Mouse (Mus musculus) skeletal muscle tissue, adult 2 months (tissue): ENCODE measurements around the gene Clgn.

Experiments
- DNase-seq: peaks from one replicate; pipeline ENCODE4 v3.0.0-alpha.2; 2012; ENCODE audit warnings: low read depth, low spot score

The Clgn gene

GRCm38 (mm10) chr8:83389316-83390005, at the start of gene Clgn:
Gene Clgn (plus strand): TSS chr8:83389867.
- no peak for DNase-seq

GRCm38 (mm10) chr8:83342076-83342475, 47.6 kb upstream of the Clgn start:
- DNase-seq, result no peak

GRCm38 (mm10) chr8:83342693-83343092, 47.0 kb upstream of the Clgn start:
- no peak for DNase-seq

- no peak for DNase-seq
Observed at GRCm38 (mm10) chr8:83348263-83348662, 41.4 kb upstream of the Clgn start, which contains the start of gene Mgat4d. Gene Mgat4d (plus strand): TSS chr8:83348471.

- DNase-seq, result no peak
Observed at GRCm38 (mm10) chr8:83351315-83351714, 38.4 kb upstream of the Clgn start.

GRCm38 (mm10) chr8:83363156-83363769, 26.4 kb upstream of the Clgn start:
- no peak for DNase-seq

- DNase-seq, result no peak
Observed at GRCm38 (mm10) chr8:83377231-83377630, 12.4 kb upstream of the Clgn start.

- DNase-seq, result no peak
Observed at GRCm38 (mm10) chr8:83380141-83380540, 9.5 kb upstream of the Clgn start.

GRCm38 (mm10) chr8:83381016-83381415, 8.7 kb upstream of the Clgn start:
- no peak for DNase-seq

GRCm38 (mm10) chr8:83382850-83383249, 6.8 kb upstream of the Clgn start:
- DNase-seq, result no peak

- no peak for DNase-seq
Observed at GRCm38 (mm10) chr8:83390006-83390701, 487 bp downstream of the Clgn start.

GRCm38 (mm10) chr8:83392521-83392920, 2.9 kb downstream of the Clgn start:
- no peak for DNase-seq

- DNase-seq, result no peak
Observed at GRCm38 (mm10) chr8:83394325-83394724, 4.7 kb downstream of the Clgn start.

GRCm38 (mm10) chr8:83396680-83397079, 7.0 kb downstream of the Clgn start:
- DNase-seq, result no peak

- DNase-seq, result no peak
Observed at GRCm38 (mm10) chr8:83397726-83398125, 8.1 kb downstream of the Clgn start.

- no peak for DNase-seq
Observed at GRCm38 (mm10) chr8:83405548-83405947, 15.9 kb downstream of the Clgn start.

GRCm38 (mm10) chr8:83406836-83407235, 17.2 kb downstream of the Clgn start:
- no peak for DNase-seq

GRCm38 (mm10) chr8:83408496-83408895, 18.8 kb downstream of the Clgn start:
- no peak for DNase-seq

- no peak for DNase-seq
Observed at GRCm38 (mm10) chr8:83416878-83417277, 27.2 kb downstream of the Clgn start.

- no peak for DNase-seq
Observed at GRCm38 (mm10) chr8:83417970-83418369, 28.3 kb downstream of the Clgn start.

GRCm38 (mm10) chr8:83418805-83419516, 29.3 kb downstream of the Clgn start:
- no peak for DNase-seq

- no peak for DNase-seq
Observed at GRCm38 (mm10) chr8:83421354-83421753, 31.7 kb downstream of the Clgn start.
